Mouse (Mus musculus) macrophage (primary cell): ENCODE data around the gene Cabp2. TPM values are rescaled to one million over a fixed set of nuclear protein-coding genes. Genes with fewer than 3 reads are reported as not detected.
"Not testable (repeated sequence)": the region's sequence is repeated elsewhere in the genome, so short reads cannot be mapped to it uniquely, and the experiment has no call there.

ENCODE experiments used
- H3K27ac ChIP-seq: fragments of 350-480 bp; formaldehyde crosslinking; 2 replicates; pipeline ENCODE4 v1.9.0; 2021
- H3K36me3 ChIP-seq: fragments of 350-480 bp; formaldehyde crosslinking; 2 replicates; pipeline ENCODE4 v1.9.0; 2021; ENCODE audit errors: inconsistent target
- H3K4me3 ChIP-seq: fragments of 350-480 bp; formaldehyde crosslinking; 2 replicates; pipeline ENCODE4 v1.9.0; 2021; ENCODE audit errors: inconsistent target
- H3K79me2 ChIP-seq: fragments of 350-480 bp; formaldehyde crosslinking; 2 replicates; pipeline ENCODE4 v1.9.0; 2021; ENCODE audit errors: inconsistent target
- WGBS: methylation state at CpG from one replicate; pipeline ENCODE4 v1.1.7; 2026; ENCODE audit warnings: inconsistent platforms; ENCODE audit not compliant: missing documents; 5-methylcytosine and 5-hydroxymethylcytosine counted together
- polyA plus RNA-seq: library from polyadenylated mRNA; stranded (reverse); fragments of 250-400 nt; gene quantifications from 3 replicates; pipeline ENCODE4 v1.2.4, GENCODE M21; 2018; ENCODE audit warnings: inconsistent platforms

Gene Cabp2
- polyA plus RNA-seq, 1 experiment from 2014 or later: not detected

- H3K27ac ChIP-seq: peak overlapping the region; percentile 92
- no peak overlapping the region for H3K4me3 ChIP-seq
- WGBS: 27% methylated on average over 6 of the region's 7 CpGs
- peaks cover 48% of the 10 kb centered on the region; the same call in 1 of the 2 replicates for H3K79me2 ChIP-seq
- H3K36me3 ChIP-seq: peaks cover 5% of the 10 kb centered on the region; the same call in 1 of the 2 replicates
Measured at GRCm38 (mm10) chr19:4122411-4123370, 41.3 kb downstream of the Cabp2 start.

GRCm38 (mm10) chr19:4124432-4124831 lies 43.1 kb downstream of the Cabp2 start:
- Histone ChIP-seq H3K4me3 (no peak overlapping the region), H3K27ac (peak overlapping the region; percentile 92), H3K79me2 (peaks cover 31% of the 10 kb centered on the region; the same call in 1 of the 2 replicates), H3K36me3 (peaks cover 20% of the 10 kb centered on the region)
- 88% methylated on average over 4 of the region's 4 CpGs for WGBS

GRCm38 (mm10) chr19:4125268-4125667 lies 43.9 kb downstream of the Cabp2 start:
- Histone ChIP-seq H3K27ac (peak overlapping the region; percentile 92), H3K4me3 (peak overlapping the region; percentile 14; the same call in 1 of the 2 replicates), H3K36me3 (peaks cover 27% of the 10 kb centered on the region), H3K79me2 (peaks cover 23% of the 10 kb centered on the region; the same call in 1 of the 2 replicates)
- WGBS: 20% methylated on average over 3 of the region's 4 CpGs

GRCm38 (mm10) chr19:4125741-4126696 lies 44.6 kb downstream of the Cabp2 start, which contains the start of gene Aip:
TSS of gene Aip (minus strand) at chr19:4125858.
- peaks cover 29% of the 10 kb centered on the region for H3K36me3 ChIP-seq
- H3K4me3 ChIP-seq: peak within 1 kb of the TSS; percentile 87
- under 1% methylated on average over 62 of the region's 64 CpGs for WGBS
- peak within 1 kb of the TSS; percentile 92 for H3K27ac ChIP-seq
- H3K79me2 ChIP-seq: peaks cover 16% of the 10 kb centered on the region; the same call in 1 of the 2 replicates

GRCm38 (mm10) chr19:4126759-4127495 lies 45.5 kb downstream of the Cabp2 start:
- Histone ChIP-seq H3K36me3 (peaks cover 38% of the 10 kb centered on the region), H3K27ac (no peak overlapping the region), H3K4me3 (peak overlapping the region; percentile 87), H3K79me2 (peaks cover 16% of the 10 kb centered on the region; the same call in 1 of the 2 replicates)
- WGBS: 77% methylated on average over 7 of the region's 7 CpGs

GRCm38 (mm10) chr19:4129462-4129861 lies 48.1 kb downstream of the Cabp2 start:
- Histone ChIP-seq H3K79me2 (peaks cover 16% of the 10 kb centered on the region; the same call in 1 of the 2 replicates), H3K4me3 (no peak overlapping the region), H3K27ac (no peak overlapping the region), H3K36me3 (peaks cover 46% of the 10 kb centered on the region)
- WGBS: 91% methylated on average over 7 of the region's 7 CpGs

- peaks cover 46% of the 10 kb centered on the region for H3K36me3 ChIP-seq
- no peak overlapping the region for H3K4me3 ChIP-seq
- no peak overlapping the region for H3K27ac ChIP-seq
- 94% methylated on average over 4 of the region's 4 CpGs for WGBS
- peaks cover 16% of the 10 kb centered on the region; the same call in 1 of the 2 replicates for H3K79me2 ChIP-seq
Measured at GRCm38 (mm10) chr19:4130106-4130505, 48.7 kb downstream of the Cabp2 start.

- Histone ChIP-seq H3K27ac (no peak overlapping the region), H3K79me2 (peaks cover 15% of the 10 kb centered on the region; the same call in 1 of the 2 replicates), H3K36me3 (peaks cover 46% of the 10 kb centered on the region), H3K4me3 (no peak overlapping the region)
- WGBS: 95% methylated on average over 4 of the region's 5 CpGs
Measured at GRCm38 (mm10) chr19:4131075-4131474, 49.7 kb downstream of the Cabp2 start.

- Histone ChIP-seq H3K36me3 (peaks cover 46% of the 10 kb centered on the region), H3K4me3 (no peak overlapping the region), H3K79me2 (peaks cover 8% of the 10 kb centered on the region; the same call in 1 of the 2 replicates), H3K27ac (no peak overlapping the region)
- 97% methylated on average over 2 of the region's 2 CpGs for WGBS
Measured at GRCm38 (mm10) chr19:4131768-4132167, 50.4 kb downstream of the Cabp2 start.

GRCm38 (mm10) chr19:4134354-4134753 lies 53.0 kb downstream of the Cabp2 start:
- WGBS: 100% methylated on average over 2 of the region's 4 CpGs
- Histone ChIP-seq H3K36me3 (peaks cover 27% of the 10 kb centered on the region), H3K4me3 (no peak overlapping the region), H3K79me2 (no peaks in the 10 kb centered on the region), H3K27ac (no peak overlapping the region)

- H3K27ac ChIP-seq, H3K79me2 ChIP-seq, H3K4me3 ChIP-seq: not testable (repeated sequence)
- H3K36me3 ChIP-seq: peaks cover 19% of the 10 kb centered on the region
- 96% methylated on average over 5 of the region's 6 CpGs for WGBS
Measured at GRCm38 (mm10) chr19:4135229-4135962, 54.0 kb downstream of the Cabp2 start.

- not testable (repeated sequence) for H3K27ac ChIP-seq, H3K4me3 ChIP-seq, H3K79me2 ChIP-seq
- 46% methylated on average over 7 of the region's 8 CpGs for WGBS
- peaks cover 18% of the 10 kb centered on the region for H3K36me3 ChIP-seq
Measured at GRCm38 (mm10) chr19:4135963-4136345, 54.6 kb downstream of the Cabp2 start.

GRCm38 (mm10) chr19:4136463-4136862 lies 55.1 kb downstream of the Cabp2 start:
- H3K27ac ChIP-seq: no peak overlapping the region
- peaks cover 13% of the 10 kb centered on the region for H3K36me3 ChIP-seq
- no peak overlapping the region for H3K4me3 ChIP-seq
- no peaks in the 10 kb centered on the region for H3K79me2 ChIP-seq
- 96% methylated on average over 5 of the region's 5 CpGs for WGBS
